In genomic region chr13:106823875-106824191, GRCm38 (mm10) we compare ENCODE assay signal across 23 mouse cellular contexts.
DNase-seq lines count a peak whose midpoint lies in the region; ATAC-seq lines count a peak whose summit lies in the region.
"Had no signal": no experiment of that assay in that cellular context is flagged by ENCODE, and none has a peak within 500 bp of the region (broad histone marks: within the 10 kb centered on the region; RNA-seq: fewer than 3 reads in every experiment).

No protein-coding gene starts in this region.

- H3K9me3 ChIP-seq in forebrain, embryonic 13.5 days (replicated peaks): no peaks in the 10 kb centered on the region
- no peaks in the 10 kb centered on the region for H3K9me3 ChIP-seq in forebrain, embryonic 11.5 days (ENCODE audit: control insufficient read depth, low read length)
- H3K9me3 ChIP-seq in forebrain, embryonic 16.5 days (ENCODE audit: control insufficient read depth, low read length): no peaks in the 10 kb centered on the region
- H3K9me3 ChIP-seq in forebrain, embryonic 12.5 days: no peaks in the 10 kb centered on the region
- no peaks in the 10 kb centered on the region for H3K9me3 ChIP-seq in midbrain, embryonic 11.5 days (ENCODE audit: control insufficient read depth, low read length)
- H3K9me3 ChIP-seq in midbrain, embryonic 14.5 days (ENCODE audit: control insufficient read depth, low read length): no peaks in the 10 kb centered on the region
- H3K9me3 ChIP-seq: embryonic facial prominence, embryonic 12.5 days had no signal

- H3K27me3 ChIP-seq in forebrain, embryonic 13.5 days: no peaks in the 10 kb centered on the region
- no peaks in the 10 kb centered on the region for H3K27me3 ChIP-seq in forebrain, embryonic 11.5 days (ENCODE audit: control insufficient read depth, insufficient read depth, low read length)
- H3K27me3 ChIP-seq in forebrain, embryonic 16.5 days (replicated peaks; ENCODE audit: control insufficient read depth, insufficient read depth, low read length): no peaks in the 10 kb centered on the region
- no peaks in the 10 kb centered on the region for H3K27me3 ChIP-seq in forebrain, embryonic 12.5 days
- no peaks in the 10 kb centered on the region for H3K27me3 ChIP-seq in midbrain, embryonic 11.5 days (ENCODE audit: control insufficient read depth, insufficient read depth, low read length)
- H3K27me3 ChIP-seq in midbrain, embryonic 14.5 days (ENCODE audit: control insufficient read depth, insufficient read depth, low read length): no peaks in the 10 kb centered on the region
- H3K27me3 ChIP-seq: CH12.LX; embryonic facial prominence, embryonic 12.5 days; Patski had no signal

- no peak for DNase-seq in forebrain, embryonic 11.5 days (ENCODE audit: low spot score)
- peak; percentile 50 for DNase-seq in heart, adult 11 months
- no peak for DNase-seq in heart, postnatal 4 days
- DNase-seq in midbrain, embryonic 11.5 days (ENCODE audit: low spot score, missing footprints): peak; percentile 10
- no peak for DNase-seq in midbrain, embryonic 14.5 days
- DNase-seq: adrenal gland, adult 8-10 months; adrenal gland, postnatal 14 days; adrenal gland, postnatal 36 days; B cell, adult 2 months; cerebellum, adult 11-12 months; cerebellum, adult 2 months; cerebellum, adult 9-10 months; cerebellum, postnatal 10 days; cerebellum, postnatal 25 days had no signal

- WGBS in forebrain, embryonic 13.5 days: 93% methylated on average over 2 of the region's 2 CpGs
- WGBS in forebrain, embryonic 11.5 days: 98% methylated on average over 2 of the region's 2 CpGs
- 93% methylated on average over 2 of the region's 2 CpGs for WGBS in forebrain, embryonic 16.5 days
- 93% methylated on average over 2 of the region's 2 CpGs for WGBS in forebrain, embryonic 12.5 days
- WGBS in midbrain, embryonic 11.5 days: 91% methylated on average over 2 of the region's 2 CpGs
- 94% methylated on average over 2 of the region's 2 CpGs for WGBS in midbrain, embryonic 14.5 days

- peak; percentile 11; the same call in 1 of the 2 replicates for ATAC-seq in forebrain, embryonic 13.5 days
- no peak for ATAC-seq in forebrain, embryonic 11.5 days (replicated peaks; ENCODE audit: low FRiP score)
- ATAC-seq in forebrain, embryonic 16.5 days: peak; percentile 84
- ATAC-seq in forebrain, embryonic 12.5 days (ENCODE audit: low FRiP score): no peak
- ATAC-seq in midbrain, embryonic 11.5 days (ENCODE audit: low FRiP score): no peak
- no peak for ATAC-seq in midbrain, embryonic 14.5 days (ENCODE audit: low FRiP score, low TSS enrichment)
- ATAC-seq: activated CD4-positive, CD25-positive, alpha-beta regulatory T cell, adult 4 months; CD4-positive, CD25-positive, alpha-beta regulatory T cell, adult 4 months; Patski had no signal

- peaks cover 14% of the 10 kb centered on the region for H3K36me3 ChIP-seq in forebrain, embryonic 13.5 days (ENCODE audit: poor library complexity, severe bottlenecking)
- no peaks in the 10 kb centered on the region; the same call in 1 of the 2 replicates for H3K36me3 ChIP-seq in forebrain, embryonic 11.5 days (ENCODE audit: control insufficient read depth, insufficient read depth, low read length)
- no peaks in the 10 kb centered on the region for H3K36me3 ChIP-seq in forebrain, embryonic 16.5 days (ENCODE audit: control insufficient read depth, insufficient read depth)
- peaks cover 10% of the 10 kb centered on the region for H3K36me3 ChIP-seq in forebrain, embryonic 12.5 days (replicated peaks)
- H3K36me3 ChIP-seq in midbrain, embryonic 11.5 days (ENCODE audit: control insufficient read depth, insufficient read depth, low read length): 0 out of 2 replicates have a peak, but pooled peaks cover 2% of the 10 kb centered on the region
- no peaks in the 10 kb centered on the region; the same call in 1 of the 2 replicates for H3K36me3 ChIP-seq in midbrain, embryonic 14.5 days (ENCODE audit: control insufficient read depth, insufficient read depth, low read length)
- H3K36me3 ChIP-seq: embryonic facial prominence, embryonic 12.5 days had no signal

- no peak overlapping the region for H3K4me3 ChIP-seq in forebrain, embryonic 13.5 days
- H3K4me3 ChIP-seq in forebrain, embryonic 11.5 days (ENCODE audit: low read depth, low read length): no peak overlapping the region
- H3K4me3 ChIP-seq in forebrain, embryonic 16.5 days (replicated peaks; ENCODE audit: low read length): no peak overlapping the region
- H3K4me3 ChIP-seq in forebrain, embryonic 12.5 days (replicated peaks): no peak overlapping the region
- H3K4me3 ChIP-seq in midbrain, embryonic 11.5 days (ENCODE audit: low read depth, low read length): no peak overlapping the region
- no peak overlapping the region for H3K4me3 ChIP-seq in midbrain, embryonic 14.5 days (replicated peaks; ENCODE audit: low read depth, low read length)
- H3K4me3 ChIP-seq: embryonic facial prominence, embryonic 10.5 days; embryonic facial prominence, embryonic 12.5 days had no signal

- H3K4me2 ChIP-seq in forebrain, embryonic 13.5 days: no peak overlapping the region
- no peak overlapping the region for H3K4me2 ChIP-seq in forebrain, embryonic 11.5 days (ENCODE audit: low read depth, low read length, severe bottlenecking)
- H3K4me2 ChIP-seq in forebrain, embryonic 16.5 days (ENCODE audit: low read length): no peak overlapping the region
- no peak overlapping the region for H3K4me2 ChIP-seq in forebrain, embryonic 12.5 days
- H3K4me2 ChIP-seq in midbrain, embryonic 11.5 days: no peak overlapping the region
- H3K4me2 ChIP-seq in midbrain, embryonic 14.5 days (ENCODE audit: low read length): no peak overlapping the region
- H3K4me2 ChIP-seq: embryonic facial prominence, embryonic 12.5 days had no signal

- no peaks in the 10 kb centered on the region for H3K4me1 ChIP-seq in forebrain, embryonic 13.5 days
- no peaks in the 10 kb centered on the region for H3K4me1 ChIP-seq in forebrain, embryonic 11.5 days (replicated peaks; ENCODE audit: control insufficient read depth, insufficient read depth, low read length)
- no peaks in the 10 kb centered on the region; the same call in 1 of the 2 replicates for H3K4me1 ChIP-seq in forebrain, embryonic 16.5 days (replicated peaks; ENCODE audit: control insufficient read depth, insufficient read depth, low read length)
- H3K4me1 ChIP-seq in forebrain, embryonic 12.5 days: no peaks in the 10 kb centered on the region
- no peaks in the 10 kb centered on the region for H3K4me1 ChIP-seq in midbrain, embryonic 11.5 days (ENCODE audit: control insufficient read depth, insufficient read depth, low read length)
- H3K4me1 ChIP-seq in midbrain, embryonic 14.5 days (ENCODE audit: control insufficient read depth, insufficient read depth, low read length): no peaks in the 10 kb centered on the region
- H3K4me1 ChIP-seq: embryonic facial prominence, embryonic 10.5 days; embryonic facial prominence, embryonic 12.5 days had no signal

- no peak overlapping the region for H3K27ac ChIP-seq in forebrain, embryonic 13.5 days
- no peak overlapping the region for H3K27ac ChIP-seq in forebrain, embryonic 11.5 days (ENCODE audit: low read depth, low read length)
- no peak overlapping the region; the same call in 1 of the 2 replicates for H3K27ac ChIP-seq in forebrain, embryonic 16.5 days (ENCODE audit: low read length)
- no peak overlapping the region for H3K27ac ChIP-seq in forebrain, embryonic 12.5 days
- no peak overlapping the region for H3K27ac ChIP-seq in midbrain, embryonic 11.5 days (ENCODE audit: low read depth, low read length)
- H3K27ac ChIP-seq in midbrain, embryonic 14.5 days (replicated peaks; ENCODE audit: low read depth, low read length): no peak overlapping the region
- H3K27ac ChIP-seq: embryonic facial prominence, embryonic 10.5 days; embryonic facial prominence, embryonic 12.5 days had no signal

- H3K9ac ChIP-seq in forebrain, embryonic 13.5 days: no peak overlapping the region
- no peak overlapping the region for H3K9ac ChIP-seq in forebrain, embryonic 11.5 days (ENCODE audit: low read length)
- H3K9ac ChIP-seq in forebrain, embryonic 16.5 days (replicated peaks; ENCODE audit: low read depth, low read length): no peak overlapping the region
- no peak overlapping the region for H3K9ac ChIP-seq in forebrain, embryonic 12.5 days
- H3K9ac ChIP-seq in midbrain, embryonic 11.5 days (ENCODE audit: low read length): no peak overlapping the region
- H3K9ac ChIP-seq in midbrain, embryonic 14.5 days (replicated peaks; ENCODE audit: low read length): no peak overlapping the region
- H3K9ac ChIP-seq: embryonic facial prominence, embryonic 12.5 days had no signal

Comparison
In these comparisons a context has a peak if more than half of its experiments do, and no peak if none do; other contexts are left out.
1. ATAC-seq: peak in forebrain, embryonic 13.5 days (single experiment) and forebrain, embryonic 16.5 days (single experiment); none in forebrain, embryonic 11.5 days (single experiment), forebrain, embryonic 12.5 days (single experiment), midbrain, embryonic 11.5 days (single experiment) and midbrain, embryonic 14.5 days (single experiment).
2. DNase-seq: peak in heart, adult 11 months (single experiment) and midbrain, embryonic 11.5 days (single experiment); none in forebrain, embryonic 11.5 days (single experiment), heart, postnatal 4 days (single experiment) and midbrain, embryonic 14.5 days (single experiment).